Mouse (Mus musculus): ENCODE results near the gene Glipr2. TPM values are rescaled to one million over a fixed set of nuclear protein-coding genes. Genes with fewer than 3 reads are reported as not detected.

Gene Glipr2
- 37.0 and 41.8 TPM in 2 replicates for polyA plus RNA-seq (2014; fragmentation: Nextera tagmentation; extraction: Ambion mirVana)

GRCm38 (mm10) chr4:43957292-43957845 lies at the start of gene Glipr2:
TSS of gene Glipr2 (plus strand) at chr4:43957401.
- H3K36me3 ChIP-seq (ENCODE audit: control insufficient read depth, insufficient read depth, low read length), result no peaks in the 10 kb centered on the region
- ATAC-seq (peak; percentile 89), DNase-seq (ENCODE audit: low spot score) (peak; percentile 91)
- peak within 1 kb of the TSS; percentile 75 for H3K4me3 ChIP-seq (ENCODE audit: low read depth, low read length)
- H3K4me2 ChIP-seq (ENCODE audit: low read length), result peak within 1 kb of the TSS; percentile 97
- no peaks in the 10 kb centered on the region for H3K9me3 ChIP-seq (replicated peaks; ENCODE audit: control insufficient read depth, low read length)
- H3K4me1 ChIP-seq (ENCODE audit: control insufficient read depth, insufficient read depth, low read length), result peaks cover 8% of the 10 kb centered on the region
- H3K27me3 ChIP-seq (replicated peaks; ENCODE audit: control insufficient read depth, insufficient read depth, low read length), result no peaks in the 10 kb centered on the region
- peak within 1 kb of the TSS; percentile 80 for H3K9ac ChIP-seq (ENCODE audit: low read length)
- under 1% methylated on average over 45 of the region's 45 CpGs for WGBS
- H3K27ac ChIP-seq (ENCODE audit: low read depth, low read length), result peak within 1 kb of the TSS; percentile 70

GRCm38 (mm10) chr4:43918221-43918620 lies 39.0 kb upstream of the Glipr2 start:
- whole genome bisulfite sequencing, result 91% methylated on average over 5 of the region's 5 CpGs
- no peaks in the 10 kb centered on the region for H3K9me3 ChIP-seq (replicated peaks; ENCODE audit: control insufficient read depth, low read length)
- no peak for DNase-seq (ENCODE audit: low spot score)
- H3K4me1 ChIP-seq (ENCODE audit: control insufficient read depth, insufficient read depth, low read length), result no peaks in the 10 kb centered on the region
- H3K4me2 ChIP-seq (ENCODE audit: low read length), result no peak overlapping the region
- H3K4me3 ChIP-seq (ENCODE audit: low read depth, low read length), result no peak overlapping the region
- no peak for ATAC-seq
- no peak overlapping the region for H3K9ac ChIP-seq (ENCODE audit: low read length)
- peaks cover 14% of the 10 kb centered on the region; the same call in 1 of the 2 replicates for H3K36me3 ChIP-seq (ENCODE audit: control insufficient read depth, insufficient read depth, low read length)
- no peaks in the 10 kb centered on the region for H3K27me3 ChIP-seq (replicated peaks; ENCODE audit: control insufficient read depth, insufficient read depth, low read length)
- no peak overlapping the region for H3K27ac ChIP-seq (ENCODE audit: low read depth, low read length)

- DNase-seq (ENCODE audit: low spot score) (no peak), ATAC-seq (no peak)
- no peak overlapping the region for H3K9ac ChIP-seq (ENCODE audit: low read length)
- no peak overlapping the region for H3K4me3 ChIP-seq (ENCODE audit: low read depth, low read length)
- H3K9me3 ChIP-seq (replicated peaks; ENCODE audit: control insufficient read depth, low read length), result no peaks in the 10 kb centered on the region
- H3K36me3 ChIP-seq (ENCODE audit: control insufficient read depth, insufficient read depth, low read length), result peaks cover 24% of the 10 kb centered on the region
- H3K4me2 ChIP-seq (ENCODE audit: low read length), result no peak overlapping the region
- H3K27me3 ChIP-seq (replicated peaks; ENCODE audit: control insufficient read depth, insufficient read depth, low read length), result no peaks in the 10 kb centered on the region
- no peaks in the 10 kb centered on the region for H3K4me1 ChIP-seq (ENCODE audit: control insufficient read depth, insufficient read depth, low read length)
- H3K27ac ChIP-seq (ENCODE audit: low read depth, low read length), result no peak overlapping the region
- WGBS, result 85% methylated on average over 1 of the region's 1 CpGs
Observed at GRCm38 (mm10) chr4:43920602-43921001, 36.6 kb upstream of the Glipr2 start.

GRCm38 (mm10) chr4:43925125-43925524 lies 32.1 kb upstream of the Glipr2 start:
- no peak for ATAC-seq
- H3K9me3 ChIP-seq (replicated peaks; ENCODE audit: control insufficient read depth, low read length), result no peaks in the 10 kb centered on the region
- no peak overlapping the region for H3K4me3 ChIP-seq (ENCODE audit: low read depth, low read length)
- H3K4me1 ChIP-seq (ENCODE audit: control insufficient read depth, insufficient read depth, low read length), result no peaks in the 10 kb centered on the region
- peaks cover 34% of the 10 kb centered on the region for H3K36me3 ChIP-seq (ENCODE audit: control insufficient read depth, insufficient read depth, low read length)
- H3K27ac ChIP-seq (ENCODE audit: low read depth, low read length), result no peak overlapping the region
- no peak overlapping the region for H3K9ac ChIP-seq (ENCODE audit: low read length)
- H3K27me3 ChIP-seq (replicated peaks; ENCODE audit: control insufficient read depth, insufficient read depth, low read length), result no peaks in the 10 kb centered on the region
- WGBS, result 84% methylated on average over 6 of the region's 6 CpGs
- H3K4me2 ChIP-seq (ENCODE audit: low read length), result no peak overlapping the region
- DNase-seq (ENCODE audit: low spot score), result no peak

- H3K27me3 ChIP-seq (replicated peaks; ENCODE audit: control insufficient read depth, insufficient read depth, low read length), result no peaks in the 10 kb centered on the region
- WGBS, result 10% methylated on average over 3 of the region's 3 CpGs
- ATAC-seq (peak; percentile 71), DNase-seq (ENCODE audit: low spot score) (peak; percentile 92)
- no peaks in the 10 kb centered on the region for H3K9me3 ChIP-seq (replicated peaks; ENCODE audit: control insufficient read depth, low read length)
- no peaks in the 10 kb centered on the region for H3K4me1 ChIP-seq (ENCODE audit: control insufficient read depth, insufficient read depth, low read length)
- H3K36me3 ChIP-seq (ENCODE audit: control insufficient read depth, insufficient read depth, low read length), result peaks cover 36% of the 10 kb centered on the region
- no peak overlapping the region for H3K4me2 ChIP-seq (ENCODE audit: low read length)
- H3K4me3 ChIP-seq (ENCODE audit: low read depth, low read length), result no peak overlapping the region
- H3K9ac ChIP-seq (ENCODE audit: low read length), result no peak overlapping the region
- H3K27ac ChIP-seq (ENCODE audit: low read depth, low read length), result no peak overlapping the region
Observed at GRCm38 (mm10) chr4:43925779-43926178, 31.4 kb upstream of the Glipr2 start.

- Histone ChIP-seq H3K4me1 (ENCODE audit: control insufficient read depth, insufficient read depth, low read length) (no peaks in the 10 kb centered on the region), H3K9me3 (replicated peaks; ENCODE audit: control insufficient read depth, low read length) (no peaks in the 10 kb centered on the region), H3K9ac (ENCODE audit: low read length) (no peak overlapping the region), H3K27ac (ENCODE audit: low read depth, low read length) (no peak overlapping the region), H3K27me3 (replicated peaks; ENCODE audit: control insufficient read depth, insufficient read depth, low read length) (no peaks in the 10 kb centered on the region), H3K4me2 (ENCODE audit: low read length) (no peak overlapping the region), H3K4me3 (ENCODE audit: low read depth, low read length) (no peak overlapping the region), H3K36me3 (ENCODE audit: control insufficient read depth, insufficient read depth, low read length) (peaks cover 51% of the 10 kb centered on the region)
- WGBS, result 87% methylated on average over 3 of the region's 3 CpGs
- DNase-seq (ENCODE audit: low spot score) (no peak), ATAC-seq (no peak)
Observed at GRCm38 (mm10) chr4:43927826-43928225, 29.4 kb upstream of the Glipr2 start.

GRCm38 (mm10) chr4:43931877-43932276 lies 25.3 kb upstream of the Glipr2 start:
- H3K9me3 ChIP-seq (replicated peaks; ENCODE audit: control insufficient read depth, low read length), result no peaks in the 10 kb centered on the region
- no peak overlapping the region for H3K4me2 ChIP-seq (ENCODE audit: low read length)
- H3K36me3 ChIP-seq (ENCODE audit: control insufficient read depth, insufficient read depth, low read length), result peaks cover 48% of the 10 kb centered on the region
- no peak overlapping the region for H3K27ac ChIP-seq (ENCODE audit: low read depth, low read length)
- ATAC-seq (no peak), DNase-seq (ENCODE audit: low spot score) (no peak)
- no peaks in the 10 kb centered on the region for H3K27me3 ChIP-seq (replicated peaks; ENCODE audit: control insufficient read depth, insufficient read depth, low read length)
- no peak overlapping the region for H3K4me3 ChIP-seq (ENCODE audit: low read depth, low read length)
- no peaks in the 10 kb centered on the region for H3K4me1 ChIP-seq (ENCODE audit: control insufficient read depth, insufficient read depth, low read length)
- WGBS, result 90% methylated on average over 4 of the region's 4 CpGs
- no peak overlapping the region for H3K9ac ChIP-seq (ENCODE audit: low read length)

GRCm38 (mm10) chr4:43936186-43936585 lies 21.0 kb upstream of the Glipr2 start:
- H3K27me3 ChIP-seq (replicated peaks; ENCODE audit: control insufficient read depth, insufficient read depth, low read length), result no peaks in the 10 kb centered on the region
- H3K9me3 ChIP-seq (replicated peaks; ENCODE audit: control insufficient read depth, low read length), result no peaks in the 10 kb centered on the region
- WGBS, result 97% methylated on average over 4 of the region's 4 CpGs
- H3K4me1 ChIP-seq (ENCODE audit: control insufficient read depth, insufficient read depth, low read length), result no peaks in the 10 kb centered on the region
- no peak overlapping the region for H3K27ac ChIP-seq (ENCODE audit: low read depth, low read length)
- no peak overlapping the region for H3K4me2 ChIP-seq (ENCODE audit: low read length)
- DNase-seq (ENCODE audit: low spot score), result no peak
- no peak overlapping the region for H3K9ac ChIP-seq (ENCODE audit: low read length)
- no peak overlapping the region for H3K4me3 ChIP-seq (ENCODE audit: low read depth, low read length)
- H3K36me3 ChIP-seq (ENCODE audit: control insufficient read depth, insufficient read depth, low read length), result peaks cover 42% of the 10 kb centered on the region
- no peak for ATAC-seq

- Histone ChIP-seq H3K27ac (ENCODE audit: low read depth, low read length) (no peak overlapping the region), H3K4me3 (ENCODE audit: low read depth, low read length) (no peak overlapping the region), H3K9me3 (replicated peaks; ENCODE audit: control insufficient read depth, low read length) (no peaks in the 10 kb centered on the region), H3K4me2 (ENCODE audit: low read length) (no peak overlapping the region), H3K27me3 (replicated peaks; ENCODE audit: control insufficient read depth, insufficient read depth, low read length) (no peaks in the 10 kb centered on the region), H3K4me1 (ENCODE audit: control insufficient read depth, insufficient read depth, low read length) (no peaks in the 10 kb centered on the region), H3K9ac (ENCODE audit: low read length) (no peak overlapping the region), H3K36me3 (ENCODE audit: control insufficient read depth, insufficient read depth, low read length) (peaks cover 39% of the 10 kb centered on the region)
- ATAC-seq (no peak), DNase-seq (ENCODE audit: low spot score) (no peak)
- 81% methylated on average over 14 of the region's 14 CpGs for WGBS
Observed at GRCm38 (mm10) chr4:43936749-43937674, 20.2 kb upstream of the Glipr2 start.
